Mouse (Mus musculus): ENCODE results near the gene Olfr1311.
"Not testable (repeated sequence)": the region's sequence is repeated elsewhere in the genome, so short reads cannot be mapped to it uniquely, and the experiment has no call there.

Olfr1311 gene

GRCm38 (mm10) chr2:112024312-112024711 lies at the start of gene Olfr1311:
TSS of gene Olfr1311 (minus strand) at chr2:112024412.
- DNase-seq: no peak

- DNase-seq: no peak
Measured at GRCm38 (mm10) chr2:112050138-112050537, 25.9 kb upstream of the Olfr1311 start, which contains the start of gene Olfr1312. TSS of gene Olfr1312 (minus strand) at chr2:112050238.

- not testable (repeated sequence) for DNase-seq
Measured at GRCm38 (mm10) chr2:112026971-112027370, 2.8 kb upstream of the Olfr1311 start.

- no peak for DNase-seq
Measured at GRCm38 (mm10) chr2:112014900-112015299, 9.3 kb downstream of the Olfr1311 start.

GRCm38 (mm10) chr2:112012608-112013007 lies 11.6 kb downstream of the Olfr1311 start, which contains the start of gene Olfr1310:
TSS of gene Olfr1310 (minus strand) at chr2:112012708.
- DNase-seq: no peak

- no peak for DNase-seq
Measured at GRCm38 (mm10) chr2:111990181-111990580, 34.0 kb downstream of the Olfr1311 start, which contains the start of gene Olfr1309. TSS of gene Olfr1309 (minus strand) at chr2:111990281.
